Mouse (Mus musculus) cortical plate, adult 2 months (tissue): ENCODE measurements at regions not wholly inside any gene's neighbourhood (a gene's known extent, or its start where the extent isn't known, plus 50 kb on each side); places are given as distances from the start of the nearest gene placed in this dataset.

ENCODE experiments used
- CTCF ChIP-seq: fragments of 200-500 bp; IDR thresholded peaks from 2 replicates; pipeline ENCODE4 v1.5.1; 2011; ENCODE audit warnings: mild to moderate bottlenecking, control low read depth, low read length; ENCODE audit not compliant: insufficient read depth; ENCODE audit errors: extremely low read depth
- POLR2A ChIP-seq: fragments of 200-500 bp; IDR thresholded peaks from 2 replicates; pipeline ENCODE4 v1.6.1; 2011; ENCODE audit warnings: mild to moderate bottlenecking, low read length, control low read depth; ENCODE audit not compliant: insufficient read depth; ENCODE audit errors: extremely low read depth

DNA sequence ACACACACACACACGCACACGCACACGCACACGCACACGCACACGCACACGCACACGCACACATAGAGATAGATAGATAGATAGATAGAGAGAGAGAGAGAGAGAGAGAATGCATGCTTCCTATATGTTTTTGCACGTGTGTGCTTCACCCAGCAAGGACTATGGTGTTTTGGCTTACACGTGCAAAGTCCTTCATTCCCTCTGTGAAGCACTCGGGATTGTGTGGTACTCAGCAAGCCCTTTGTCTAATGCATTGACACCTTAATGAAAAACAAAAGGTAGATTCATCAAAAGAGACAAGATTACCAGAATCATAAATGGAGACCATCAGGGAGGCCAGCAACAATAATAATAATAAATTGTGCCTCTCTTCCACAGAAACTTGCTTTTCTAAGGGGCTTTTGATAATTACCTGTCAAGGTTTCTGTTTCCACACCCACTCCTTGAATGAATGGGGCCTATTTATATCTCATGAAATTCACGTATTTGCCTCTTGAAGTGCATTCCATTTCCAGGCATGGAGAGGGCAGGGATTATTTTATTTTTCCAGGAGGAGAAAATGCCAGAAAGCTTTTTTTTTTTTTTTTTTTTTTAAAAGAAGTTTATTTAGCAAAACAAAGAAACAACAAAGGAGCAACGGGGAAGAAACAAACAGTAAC is 93.0 kb downstream of the Btg1 start:
- TF ChIP-seq CTCF (no peak), POLR2A (no peak)
